Mouse (Mus musculus) ES-E14 (cell line): Measurements from ENCODE around the gene Sbk2.

ENCODE experiments used
- CHD2 ChIP-seq: IDR thresholded peaks from 2 replicates; pipeline ENCODE4 v1.6.1; 2014; ENCODE audit warnings: mild to moderate bottlenecking, low read depth, low read length, inconsistent platforms
- HCFC1 ChIP-seq: IDR thresholded peaks from 2 replicates; pipeline ENCODE4 v1.6.1; 2012; ENCODE audit warnings: low read length, inconsistent platforms, borderline replicate concordance; ENCODE audit not compliant: insufficient read depth
- MAFK ChIP-seq: IDR thresholded peaks from 2 replicates; pipeline ENCODE4 v1.6.1; 2014; ENCODE audit warnings: mild to moderate bottlenecking, low read depth, low read length, inconsistent platforms; ENCODE audit not compliant: insufficient read depth
- ZC3H11A ChIP-seq: IDR thresholded peaks from 2 replicates; pipeline ENCODE4 v1.6.1; 2012; ENCODE audit warnings: low read depth, mild to moderate bottlenecking, inconsistent platforms, low read length, borderline replicate concordance

DNA sequence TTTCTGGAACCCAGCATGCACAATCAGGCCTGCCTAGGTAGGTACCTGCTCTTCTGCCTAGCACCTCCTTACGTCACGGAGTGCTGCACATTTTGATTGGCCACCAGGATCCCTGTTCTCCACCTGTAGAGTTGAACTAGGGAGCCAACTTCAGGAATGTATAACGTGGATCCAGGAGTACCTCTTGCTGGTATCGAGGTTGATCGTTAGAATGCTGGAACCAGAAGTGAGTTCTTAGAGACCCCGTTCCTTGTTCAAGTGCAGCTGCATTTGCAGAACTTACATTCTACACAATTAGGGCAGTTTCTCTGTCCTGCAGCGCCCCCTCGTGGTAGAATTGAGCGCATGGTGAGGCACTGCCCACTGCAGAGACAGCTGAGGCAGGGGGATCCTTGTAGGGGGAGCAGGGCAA is 24.1 kb downstream of the Sbk2 start:
- TF ChIP-seq HCFC1 (no peak), ZC3H11A (peak; percentile 75; the same call in 1 of the 2 replicates), CHD2 (peak; percentile 97), MAFK (no peak)
